Mouse (Mus musculus) olfactory bulb, adult 2 months (tissue): ENCODE data around the gene Bmp2k. TPM values are rescaled to one million over a fixed set of nuclear protein-coding genes. Genes with fewer than 3 reads are reported as not detected.
"Not testable (repeated sequence)": the region's sequence is repeated elsewhere in the genome, so short reads cannot be mapped to it uniquely, and the experiment has no call there.

Experiments
- H3K27ac ChIP-seq: fragments of 200-500 bp; 2 replicates; pipeline ENCODE4 v1.5.1; 2012; ENCODE audit warnings: low read depth, low read length; ENCODE audit not compliant: insufficient read depth
- H3K4me1 ChIP-seq: fragments of 200-500 bp; 2 replicates; pipeline ENCODE4 v1.6.1; 2012; ENCODE audit warnings: low read length; ENCODE audit not compliant: control insufficient read depth, insufficient read depth
- H3K4me3 ChIP-seq: fragments of 200-500 bp; 2 replicates; pipeline ENCODE4 v1.5.1; 2012; ENCODE audit warnings: mild to moderate bottlenecking, low read depth, low read length, moderate library complexity; ENCODE audit not compliant: insufficient read depth
- CTCF ChIP-seq: fragments of 200-500 bp; IDR thresholded peaks from 2 replicates; pipeline ENCODE4 v1.5.1; 2012; ENCODE audit warnings: low read depth, mild to moderate bottlenecking, low read length, moderate library complexity; ENCODE audit not compliant: insufficient read depth
- POLR2A ChIP-seq: fragments of 200-500 bp; IDR thresholded peaks from 2 replicates; pipeline ENCODE4 v1.6.1; 2012; ENCODE audit warnings: mild to moderate bottlenecking, low read depth, low read length, moderate library complexity; ENCODE audit not compliant: insufficient read depth
- WGBS: fragments of 180-500 bp; shearing (Covaris S2); methylation state at CpG from one replicate; pipeline ENCODE4 v1.1.7; 2018; 5-methylcytosine and 5-hydroxymethylcytosine counted together
- polyA plus RNA-seq: library from polyadenylated mRNA; stranded (reverse); fragments of >200 nt; gene quantifications from 2 replicates; pipeline ENCODE4 v1.2.4, GENCODE M21; 2012; ENCODE audit warnings: low replicate concordance; ENCODE audit not compliant: missing spikeins, insufficient read depth, insufficient read length

The Bmp2k gene
- polyA plus RNA-seq, 1 experiment: not detected

- Histone ChIP-seq H3K4me1 (peaks cover 3% of the 10 kb centered on the region), H3K27ac (no peak overlapping the region), H3K4me3 (no peak overlapping the region)
- TF ChIP-seq CTCF (no peak), POLR2A (no peak)
- WGBS: 88% methylated on average over 5 of the region's 5 CpGs
These were observed 27.3 kb downstream of the Bmp2k start for GRCm38 (mm10) chr5:97024834-97025233.

GRCm38 (mm10) chr5:97025650-97026049, 28.2 kb downstream of the Bmp2k start:
- Histone ChIP-seq H3K4me1 (peaks cover 3% of the 10 kb centered on the region), H3K4me3 (no peak overlapping the region), H3K27ac (no peak overlapping the region)
- 93% methylated on average over 6 of the region's 6 CpGs for WGBS
- no peak for TF ChIP-seq POLR2A
- no peak for TF ChIP-seq CTCF

GRCm38 (mm10) chr5:97028004-97028403, 30.5 kb downstream of the Bmp2k start:
- H3K27ac ChIP-seq: no peak overlapping the region
- 94% methylated on average over 8 of the region's 8 CpGs for whole genome bisulfite sequencing
- TF ChIP-seq POLR2A: no peak
- no peak for TF ChIP-seq CTCF

GRCm38 (mm10) chr5:97028840-97029239, 31.4 kb downstream of the Bmp2k start:
- 83% methylated on average over 1 of the region's 1 CpGs for WGBS
- H3K4me1 ChIP-seq, H3K4me3 ChIP-seq, H3K27ac ChIP-seq: not testable (repeated sequence)

More at GRCm38 (mm10) chr5:97028004-97028403, 30.5 kb downstream of the Bmp2k start:
- H3K4me1 ChIP-seq: no peaks in the 10 kb centered on the region; the same call in 1 of the 2 replicates
- H3K4me3 ChIP-seq: no peak overlapping the region

GRCm38 (mm10) chr5:97031771-97032170, 34.3 kb downstream of the Bmp2k start:
- H3K27ac ChIP-seq: no peak overlapping the region
- no peaks in the 10 kb centered on the region for H3K4me1 ChIP-seq
- no peak for TF ChIP-seq CTCF
- TF ChIP-seq POLR2A: no peak
- H3K4me3 ChIP-seq: no peak overlapping the region
- WGBS: 90% methylated on average over 6 of the region's 6 CpGs

GRCm38 (mm10) chr5:97045260-97045659, 47.8 kb downstream of the Bmp2k start:
- Histone ChIP-seq H3K4me1 (no peaks in the 10 kb centered on the region), H3K4me3 (no peak overlapping the region), H3K27ac (no peak overlapping the region)
- no peak for TF ChIP-seq POLR2A
- no peak for TF ChIP-seq CTCF
- 85% methylated on average over 7 of the region's 7 CpGs for WGBS

GRCm38 (mm10) chr5:97046680-97047079, 49.2 kb downstream of the Bmp2k start:
- 90% methylated on average over 10 of the region's 10 CpGs for WGBS
- Histone ChIP-seq H3K4me3 (no peak overlapping the region), H3K27ac (no peak overlapping the region), H3K4me1 (no peaks in the 10 kb centered on the region)
- TF ChIP-seq CTCF (no peak), POLR2A (no peak)

GRCm38 (mm10) chr5:97048905-97049304, 51.4 kb downstream of the Bmp2k start:
- no peak for TF ChIP-seq POLR2A
- no peak for TF ChIP-seq CTCF
- WGBS: 95% methylated on average over 5 of the region's 5 CpGs
- Histone ChIP-seq H3K4me1 (no peaks in the 10 kb centered on the region), H3K27ac (no peak overlapping the region), H3K4me3 (no peak overlapping the region)

GRCm38 (mm10) chr5:97054166-97054565, 56.7 kb downstream of the Bmp2k start:
- TF ChIP-seq CTCF: no peak
- TF ChIP-seq POLR2A: no peak
- H3K4me3 ChIP-seq: no peak overlapping the region
- WGBS: 93% methylated on average over 5 of the region's 5 CpGs
- H3K4me1 ChIP-seq: no peaks in the 10 kb centered on the region
- no peak overlapping the region for H3K27ac ChIP-seq

- 86% methylated on average over 10 of the region's 10 CpGs for WGBS
- Histone ChIP-seq H3K4me3 (no peak overlapping the region), H3K27ac (no peak overlapping the region), H3K4me1 (no peaks in the 10 kb centered on the region)
- no peak for TF ChIP-seq POLR2A
- no peak for TF ChIP-seq CTCF
These were observed 57.3 kb downstream of the Bmp2k start for GRCm38 (mm10) chr5:97054801-97055200.
